Mouse (Mus musculus) thymus, adult 2 months (tissue): ENCODE data around the gene Neurl4.

Experiments
- CTCF ChIP-seq: fragments of 200-500 bp; IDR thresholded peaks from 2 replicates; pipeline ENCODE4 v1.5.1; 2012; ENCODE audit warnings: mild to moderate bottlenecking, control low read depth, low read length, moderate library complexity, borderline replicate concordance; ENCODE audit not compliant: control insufficient read depth, poor library complexity, insufficient read depth; ENCODE audit errors: extremely low read depth
- POLR2A ChIP-seq: fragments of 200-500 bp; IDR thresholded peaks from 2 replicates; pipeline ENCODE4 v1.6.1; 2012; ENCODE audit warnings: mild to moderate bottlenecking, low read length, control low read depth, moderate library complexity; ENCODE audit not compliant: control insufficient read depth, poor library complexity, insufficient read depth; ENCODE audit errors: extremely low read depth

- TF ChIP-seq CTCF (no peak), POLR2A (no peak)
Measured at GRCm38 (mm10) chr11:69899870-69900269, 1.0 kb upstream of the Neurl4 start.
